Mouse (Mus musculus) heart, adult 11 months (tissue): ENCODE measurements around the gene Vmn1r203.
"Not testable (repeated sequence)": the region's sequence is repeated elsewhere in the genome, so short reads cannot be mapped to it uniquely, and the experiment has no call there.

Experiments
- DNase-seq: peaks from one replicate; pipeline ENCODE4 v3.0.0; 2022

Gene Vmn1r203

DNA sequence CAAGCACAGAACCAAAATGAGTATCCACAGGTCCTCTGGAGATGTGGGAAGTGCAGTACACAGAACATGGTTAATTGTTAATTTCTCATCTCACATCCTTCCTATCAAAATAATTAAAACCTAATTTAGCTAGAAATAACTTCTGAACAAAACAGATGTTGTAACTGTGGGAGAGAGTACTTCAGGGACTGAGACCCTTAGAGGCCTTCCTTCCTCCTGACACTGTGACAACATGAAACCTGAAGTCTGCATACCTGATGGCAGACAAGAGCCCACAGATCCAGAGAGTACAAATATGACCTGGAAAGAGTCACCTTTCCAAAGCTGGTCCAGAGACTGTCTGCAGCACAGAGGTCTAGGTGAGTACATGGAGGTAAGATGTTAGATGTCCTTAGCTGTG is at the start of gene Vmn1r203:
Gene Vmn1r203, plus strand, starts transcription at position 301 of the 400 bp plus-strand sequence.
- DNase-seq: no peak

DNA sequence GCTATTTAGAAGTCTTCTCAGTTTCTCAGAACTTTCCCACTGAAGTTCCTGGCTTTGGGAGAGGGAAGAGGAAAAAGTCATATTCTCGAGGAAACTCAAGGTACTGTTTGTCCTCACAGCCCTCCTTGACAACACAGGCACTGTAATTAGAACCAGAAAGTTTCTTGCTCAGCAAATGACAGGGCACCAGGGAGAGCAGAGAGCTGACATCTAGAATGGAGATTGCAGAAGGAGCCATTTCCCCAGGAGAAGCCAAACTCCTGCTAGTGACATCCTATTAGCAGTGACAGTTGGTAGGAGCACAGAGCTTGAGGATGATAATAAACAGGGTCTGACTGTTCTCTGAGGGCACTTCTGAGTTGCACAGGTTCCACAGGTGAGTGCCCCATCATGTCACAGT is 46.3 kb upstream of the Vmn1r203 start, which contains the start of gene Vmn1r201:
Gene Vmn1r201, plus strand, starts transcription at position 301 of the 400 bp plus-strand sequence.
- DNase-seq: no peak

DNA sequence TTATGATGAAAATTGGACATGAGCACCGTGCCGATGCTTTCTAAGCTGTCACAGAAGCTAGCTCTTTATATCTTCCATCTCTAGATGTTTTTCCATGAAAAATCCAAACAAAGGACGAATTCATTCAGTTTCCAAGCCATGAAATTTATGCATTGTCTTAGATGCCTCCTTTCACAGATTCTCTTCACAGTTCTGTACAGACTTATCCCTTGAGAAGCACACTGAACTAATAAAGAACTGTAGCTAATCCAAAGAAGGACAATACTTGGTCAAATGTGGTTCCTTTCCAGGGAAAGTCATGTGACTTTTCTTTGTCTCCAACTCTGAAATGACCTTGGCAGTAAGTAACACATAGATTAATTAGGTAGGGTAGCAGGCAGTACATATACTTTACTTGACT is 15.5 kb upstream of the Vmn1r203 start:
- DNase-seq: no peak

- no peak for DNase-seq
These were observed 12.6 kb upstream of the Vmn1r203 start, which contains the start of gene Vmn1r202 for GRCm38 (mm10) chr13:22505281-22505680. Gene Vmn1r202, minus strand, starts transcription at chr13:22505381.

GRCm38 (mm10) chr13:22552898-22553297 is 35.0 kb downstream of the Vmn1r203 start, which contains the start of gene Vmn1r204:
Gene Vmn1r204, plus strand, starts transcription at chr13:22553198.
- not testable (repeated sequence) for DNase-seq

DNA sequence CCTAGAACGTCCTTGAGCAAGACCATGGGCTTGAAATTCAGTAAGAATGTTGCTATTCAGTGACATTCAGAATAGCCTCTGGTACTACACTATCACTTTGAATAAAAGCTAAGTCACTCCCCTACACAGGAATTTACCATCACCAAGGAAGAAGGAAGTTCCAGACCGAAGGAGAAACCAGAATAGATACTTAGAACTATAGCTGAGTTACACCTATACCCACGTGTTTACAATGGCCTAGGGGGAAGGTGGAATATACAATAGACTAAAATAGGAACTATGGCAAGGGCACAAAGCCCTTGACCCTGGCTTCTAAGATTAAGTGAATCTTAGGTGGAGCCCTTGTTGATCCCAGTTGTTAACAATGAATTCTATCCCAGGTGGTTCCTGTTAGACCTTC is 57.0 kb downstream of the Vmn1r203 start:
- DNase-seq: not testable (repeated sequence)
